Comparison of ENCODE assay signal across 12 mouse cellular contexts in the genomic region with DNA sequence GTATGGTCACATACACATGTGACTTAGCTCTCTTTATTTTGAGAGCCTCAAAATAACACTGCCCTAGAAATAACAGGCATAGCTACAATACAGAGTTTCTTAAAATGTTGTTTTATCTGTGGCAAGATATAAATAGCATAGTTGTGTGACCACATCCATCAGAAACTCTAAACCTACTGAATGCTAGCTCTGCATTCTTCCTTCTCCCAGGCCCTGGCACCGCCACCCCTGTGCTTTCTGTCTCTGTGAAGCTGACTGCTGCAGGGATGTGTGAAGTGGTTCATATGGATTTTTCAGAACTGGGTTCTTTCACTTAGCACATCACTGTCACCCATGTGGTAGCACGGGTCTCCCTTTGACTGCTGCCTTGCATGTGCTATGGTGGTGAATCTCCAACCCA.
"Had no signal": no experiment of that assay in that cellular context is flagged by ENCODE, and none has a peak within 500 bp of the region (broad histone marks: within the 10 kb centered on the region; RNA-seq: fewer than 3 reads in every experiment).

No protein-coding gene starts in this region.

- H3K36me3 ChIP-seq: limb, embryonic 15.5 days; liver, embryonic 12.5 days; midbrain, embryonic 10.5 days; neural tube, embryonic 12.5 days had no signal

- H3K9me3 ChIP-seq: limb, embryonic 15.5 days; liver, embryonic 12.5 days; midbrain, embryonic 10.5 days; neural tube, embryonic 12.5 days had no signal

- DNase-seq: kidney, postnatal 36 days; layer of hippocampus, adult 9-11 months; layer of hippocampus, postnatal 36 days; lung, embryonic 14.5 days; lung, postnatal 10 days; lung, postnatal 4 days; midbrain, embryonic 14.5 days had no signal

- H3K27me3 ChIP-seq: neural tube, embryonic 12.5 days had no signal

- H3K27ac ChIP-seq: limb, embryonic 15.5 days; liver, embryonic 12.5 days; midbrain, embryonic 10.5 days; neural tube, embryonic 12.5 days; stomach, postnatal 0 days had no signal

- H3K4me3 ChIP-seq: limb, embryonic 15.5 days; liver, embryonic 12.5 days; midbrain, embryonic 10.5 days; neural tube, embryonic 12.5 days had no signal

- ATAC-seq: liver, embryonic 12.5 days had no signal

- H3K4me1 ChIP-seq: limb, embryonic 15.5 days; liver, embryonic 12.5 days; midbrain, embryonic 10.5 days had no signal

- H3K4me2 ChIP-seq: limb, embryonic 15.5 days; liver, embryonic 12.5 days; lung, embryonic 14.5 days; neural tube, embryonic 12.5 days had no signal

- H3K9ac ChIP-seq: limb, embryonic 15.5 days; liver, embryonic 12.5 days; lung, embryonic 14.5 days; neural tube, embryonic 12.5 days had no signal
